Mouse (Mus musculus): ENCODE results near the gene Slc35e4. TPM values are rescaled to one million over a fixed set of nuclear protein-coding genes. Genes with fewer than 3 reads are reported as not detected.
"Not testable (repeated sequence)": the region's sequence is repeated elsewhere in the genome, so short reads cannot be mapped to it uniquely, and the experiment has no call there.

Gene Slc35e4
- polyA plus RNA-seq (2015; fragmentation: Nextera tagmentation; extraction: Ambion mirVana), result 17.9 and 19.4 TPM in 2 replicates

- H3K27ac ChIP-seq, result peak within 1 kb of the TSS; percentile 83
- H3K4me2 ChIP-seq, result peak within 1 kb of the TSS; percentile 97
- no peaks in the 10 kb centered on the region for H3K36me3 ChIP-seq (replicated peaks)
- H3K4me1 ChIP-seq, result peaks cover 46% of the 10 kb centered on the region
- peak within 1 kb of the TSS; percentile 65 for H3K9ac ChIP-seq
- H3K27me3 ChIP-seq (replicated peaks), result 0 out of 2 replicates have a peak, but pooled peaks cover 4% of the 10 kb centered on the region
- peak within 1 kb of the TSS; percentile 73 for H3K4me3 ChIP-seq
- peak; percentile 78 for ATAC-seq (replicated peaks)
- WGBS, result under 1% methylated on average over 27 of the region's 28 CpGs
- H3K9me3 ChIP-seq, result no peaks in the 10 kb centered on the region
Measured at GRCm38 (mm10) chr11:3914109-3914840, at the start of gene Slc35e4. TSS of gene Slc35e4 (minus strand) at chr11:3914664.

DNA sequence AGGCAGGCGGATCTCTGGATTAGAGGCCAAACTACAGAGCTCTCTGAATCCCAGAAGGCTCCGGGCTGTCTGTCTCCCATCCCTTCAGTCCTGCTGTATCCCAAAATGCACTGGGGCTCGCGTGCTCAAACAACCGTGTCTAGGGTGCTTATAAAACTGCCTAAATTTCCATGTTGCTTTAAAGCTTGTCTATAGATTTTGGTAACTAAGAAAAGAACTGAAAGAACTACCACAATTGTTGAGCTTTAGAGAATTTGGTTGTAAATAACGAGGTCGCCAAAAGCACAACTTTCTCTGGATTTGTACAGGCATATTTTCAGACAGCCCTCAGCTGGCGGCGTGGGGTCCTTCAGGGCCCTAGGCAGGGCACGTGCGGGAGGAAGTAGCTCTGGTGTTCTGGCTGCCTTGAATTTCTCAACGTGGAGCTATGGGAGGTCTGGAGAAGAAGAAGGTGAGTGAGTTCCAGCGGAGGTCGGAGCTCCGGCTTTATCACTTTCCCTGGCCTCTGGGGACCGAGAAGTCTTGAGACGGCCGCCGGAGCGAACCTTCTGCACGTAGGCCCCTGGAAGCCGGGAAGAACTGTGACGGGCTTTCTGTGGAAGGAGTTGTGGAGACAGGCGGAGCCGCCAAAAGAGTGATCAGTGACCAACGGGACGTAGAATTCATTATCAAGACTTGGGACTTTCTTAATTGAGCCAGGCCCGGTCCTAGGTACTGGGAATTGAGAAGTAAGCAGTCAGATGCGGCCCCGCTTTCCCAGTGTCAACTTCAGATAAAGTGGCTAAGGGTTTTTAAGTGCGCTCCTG lies 49.3 kb upstream of the Slc35e4 start, which contains the start of gene Pes1:
Pes1 (plus strand) TSS at position 366 of the 806 bp plus-strand sequence.
- WGBS, result under 1% methylated on average over 31 of the region's 31 CpGs
- no peaks in the 10 kb centered on the region for H3K27me3 ChIP-seq (replicated peaks)
- H3K4me1 ChIP-seq, result peaks cover 25% of the 10 kb centered on the region
- H3K4me2 ChIP-seq, result peak within 1 kb of the TSS; percentile 83
- H3K9ac ChIP-seq, result peak within 1 kb of the TSS; percentile 70
- ATAC-seq (replicated peaks), result peak; percentile 95
- peak within 1 kb of the TSS; percentile 82 for H3K4me3 ChIP-seq
- 0 out of 2 replicates have a peak, but pooled peaks cover 7% of the 10 kb centered on the region for H3K36me3 ChIP-seq (replicated peaks)
- H3K9me3 ChIP-seq, result no peaks in the 10 kb centered on the region
- H3K27ac ChIP-seq, result peak within 1 kb of the TSS; percentile 58

DNA sequence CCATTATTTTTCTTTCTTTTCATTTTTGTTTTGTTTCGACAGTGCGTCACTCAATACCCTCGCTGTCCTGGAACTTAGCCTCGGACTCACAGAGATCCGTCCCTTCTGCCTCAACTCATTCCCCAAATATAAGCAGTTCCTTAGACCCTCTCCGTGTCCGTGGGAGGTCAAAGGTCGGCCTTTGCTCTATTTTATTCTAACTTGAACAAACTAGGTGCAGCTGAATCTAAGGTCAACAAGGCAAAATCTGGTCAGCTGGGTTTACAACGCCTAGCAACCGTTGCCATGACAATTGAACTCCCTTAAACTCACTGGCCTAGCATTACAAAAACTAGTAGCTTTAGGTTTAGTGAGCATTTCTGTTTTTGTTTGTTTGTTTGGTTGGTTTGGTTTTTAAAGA lies 48.7 kb upstream of the Slc35e4 start:
- peak overlapping the region; percentile 58; the same call in 1 of the 2 replicates for H3K27ac ChIP-seq

DNA sequence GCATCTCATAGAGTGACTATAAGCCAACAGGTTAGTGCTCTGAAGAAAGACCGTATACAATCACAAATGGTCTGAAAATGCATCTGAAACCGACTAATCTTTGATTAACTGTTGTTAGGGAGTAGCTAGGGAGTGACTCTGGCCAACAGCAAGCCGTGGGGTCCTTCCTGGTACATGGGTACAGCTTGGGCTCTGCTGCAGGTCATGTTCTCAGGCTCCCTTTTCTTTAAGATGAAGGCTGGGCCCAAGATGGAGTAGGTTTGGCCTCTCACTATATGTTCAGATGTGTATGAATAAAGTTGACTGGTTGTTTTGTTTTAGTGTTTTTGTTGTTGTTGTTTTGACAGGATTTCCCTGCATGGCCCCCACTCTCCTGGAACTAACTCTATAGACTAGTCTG lies 47.3 kb upstream of the Slc35e4 start:
- ATAC-seq (replicated peaks), result no peak
- Histone ChIP-seq H3K9ac (no peak overlapping the region), H3K9me3 (no peaks in the 10 kb centered on the region), H3K27ac (no peak overlapping the region), H3K4me1 (peaks cover 24% of the 10 kb centered on the region), H3K4me2 (no peak overlapping the region), H3K4me3 (no peak overlapping the region), H3K36me3 (replicated peaks) (no peaks in the 10 kb centered on the region), H3K27me3 (replicated peaks) (no peaks in the 10 kb centered on the region)
- 63% methylated on average over 3 of the region's 3 CpGs for WGBS

More for the DNA sequence above, 48.7 kb upstream of the Slc35e4 start:
- Histone ChIP-seq H3K36me3 (replicated peaks) (0 out of 2 replicates have a peak, but pooled peaks cover 2% of the 10 kb centered on the region), H3K4me3 (peak overlapping the region; percentile 82), H3K9me3 (no peaks in the 10 kb centered on the region), H3K4me1 (peaks cover 25% of the 10 kb centered on the region), H3K9ac (no peak overlapping the region), H3K4me2 (peak overlapping the region; percentile 83), H3K27me3 (replicated peaks) (no peaks in the 10 kb centered on the region)
- ATAC-seq (replicated peaks), result peak; percentile 40; the same call in 1 of the 2 replicates
- WGBS, result 81% methylated on average over 10 of the region's 10 CpGs

DNA sequence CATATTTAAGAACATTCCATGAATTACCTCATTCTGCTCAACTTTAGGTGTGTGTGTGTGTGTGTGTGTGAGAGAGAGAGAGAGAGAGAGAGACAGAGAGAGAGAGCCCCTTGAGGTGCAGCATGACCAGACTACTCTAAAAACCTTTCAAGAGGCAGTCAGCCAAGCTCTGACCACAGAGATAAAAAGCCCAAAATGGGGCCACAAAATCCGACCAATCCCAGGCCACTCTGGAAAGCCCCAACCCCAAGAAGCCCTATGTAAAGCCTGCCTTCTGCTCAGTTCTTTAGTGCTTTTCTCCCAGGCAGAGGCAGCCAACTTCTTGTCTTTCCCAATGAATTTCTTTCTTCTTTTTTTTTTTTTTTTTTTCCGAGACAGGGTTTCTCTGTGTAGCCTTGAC lies 46.4 kb upstream of the Slc35e4 start:
- H3K27ac ChIP-seq, result no peak overlapping the region
- H3K9ac ChIP-seq, result no peak overlapping the region
- no peaks in the 10 kb centered on the region for H3K9me3 ChIP-seq
- H3K4me2 ChIP-seq, result no peak overlapping the region
- WGBS, result 47% methylated on average over 2 of the region's 2 CpGs
- no peaks in the 10 kb centered on the region for H3K27me3 ChIP-seq (replicated peaks)
- no peak for ATAC-seq (replicated peaks)
- peaks cover 19% of the 10 kb centered on the region for H3K4me1 ChIP-seq
- H3K36me3 ChIP-seq (replicated peaks), result no peaks in the 10 kb centered on the region
- H3K4me3 ChIP-seq, result no peak overlapping the region

- H3K27me3 ChIP-seq (replicated peaks); ATAC-seq (replicated peaks); H3K9ac ChIP-seq; H3K36me3 ChIP-seq (replicated peaks); H3K4me1 ChIP-seq; H3K27ac ChIP-seq; H3K4me3 ChIP-seq; H3K9me3 ChIP-seq; H3K4me2 ChIP-seq: not testable (repeated sequence)
- 74% methylated on average over 4 of the region's 4 CpGs for WGBS
Measured at GRCm38 (mm10) chr11:3955371-3955770, 40.9 kb upstream of the Slc35e4 start.

DNA sequence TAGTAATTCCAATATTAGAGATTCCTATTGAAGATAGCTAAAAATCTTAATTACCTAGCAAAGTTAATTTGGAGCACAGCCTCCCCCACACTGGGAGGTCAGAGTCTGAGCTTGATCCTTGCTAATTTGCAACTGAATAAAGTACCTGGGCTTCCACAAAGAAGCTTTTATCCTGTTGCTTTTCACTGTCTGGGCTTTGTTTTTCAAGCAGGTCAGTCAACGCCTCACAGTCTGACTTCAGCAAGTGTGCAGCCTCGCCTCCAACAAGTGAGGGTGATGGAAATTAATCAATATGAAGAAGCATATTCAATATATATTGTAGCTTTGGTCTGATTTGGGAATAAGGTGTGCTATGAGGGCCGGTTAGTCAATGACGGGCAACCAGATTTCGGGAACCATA lies 40.4 kb upstream of the Slc35e4 start:
- H3K4me1 ChIP-seq; H3K27ac ChIP-seq; H3K4me3 ChIP-seq; ATAC-seq (replicated peaks); H3K36me3 ChIP-seq (replicated peaks); H3K9me3 ChIP-seq; H3K27me3 ChIP-seq (replicated peaks); H3K4me2 ChIP-seq; H3K9ac ChIP-seq: not testable (repeated sequence)
- WGBS, result 79% methylated on average over 5 of the region's 5 CpGs

GRCm38 (mm10) chr11:3946386-3946785 lies 31.9 kb upstream of the Slc35e4 start:
- Histone ChIP-seq H3K9ac (no peak overlapping the region), H3K4me3 (no peak overlapping the region), H3K36me3 (replicated peaks) (no peaks in the 10 kb centered on the region), H3K27ac (no peak overlapping the region), H3K4me2 (no peak overlapping the region), H3K4me1 (no peaks in the 10 kb centered on the region), H3K27me3 (replicated peaks) (no peaks in the 10 kb centered on the region), H3K9me3 (no peaks in the 10 kb centered on the region)
- 12% methylated on average over 1 of the region's 1 CpGs for WGBS
- no peak for ATAC-seq (replicated peaks)

DNA sequence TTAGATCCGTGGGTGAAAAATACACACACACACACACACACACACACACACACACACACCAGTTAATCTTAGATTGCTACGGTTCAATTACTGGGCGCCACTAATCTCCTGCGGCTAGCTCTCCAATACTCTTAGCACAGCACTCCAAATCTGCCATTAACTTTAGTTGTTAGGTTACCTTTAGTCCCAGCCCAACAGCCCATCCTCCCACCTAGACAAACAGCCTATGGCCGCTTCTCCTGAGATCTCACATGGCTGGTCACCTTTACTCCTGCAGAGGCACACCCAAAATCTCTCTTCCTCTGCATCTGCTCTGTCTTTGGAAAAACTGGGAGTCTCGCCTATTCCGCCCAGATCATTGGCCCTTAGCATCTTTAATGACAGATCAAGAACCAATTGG lies 26.9 kb upstream of the Slc35e4 start:
- no peaks in the 10 kb centered on the region for H3K27me3 ChIP-seq (replicated peaks)
- H3K27ac ChIP-seq, result no peak overlapping the region
- no peak overlapping the region for H3K4me2 ChIP-seq
- WGBS, result 82% methylated on average over 7 of the region's 7 CpGs
- no peaks in the 10 kb centered on the region for H3K4me1 ChIP-seq
- no peak overlapping the region for H3K9ac ChIP-seq
- H3K9me3 ChIP-seq, result no peaks in the 10 kb centered on the region
- H3K4me3 ChIP-seq, result no peak overlapping the region
- ATAC-seq (replicated peaks), result no peak
- no peaks in the 10 kb centered on the region for H3K36me3 ChIP-seq (replicated peaks)

- Histone ChIP-seq H3K27ac (no peak overlapping the region), H3K36me3 (replicated peaks) (no peaks in the 10 kb centered on the region), H3K9me3 (no peaks in the 10 kb centered on the region), H3K4me1 (no peaks in the 10 kb centered on the region), H3K9ac (no peak overlapping the region), H3K27me3 (replicated peaks) (no peaks in the 10 kb centered on the region), H3K4me3 (no peak overlapping the region), H3K4me2 (no peak overlapping the region)
- ATAC-seq (replicated peaks), result no peak
- WGBS, result 80% methylated on average over 13 of the region's 13 CpGs
Measured at GRCm38 (mm10) chr11:3937321-3937874, 22.9 kb upstream of the Slc35e4 start.

DNA sequence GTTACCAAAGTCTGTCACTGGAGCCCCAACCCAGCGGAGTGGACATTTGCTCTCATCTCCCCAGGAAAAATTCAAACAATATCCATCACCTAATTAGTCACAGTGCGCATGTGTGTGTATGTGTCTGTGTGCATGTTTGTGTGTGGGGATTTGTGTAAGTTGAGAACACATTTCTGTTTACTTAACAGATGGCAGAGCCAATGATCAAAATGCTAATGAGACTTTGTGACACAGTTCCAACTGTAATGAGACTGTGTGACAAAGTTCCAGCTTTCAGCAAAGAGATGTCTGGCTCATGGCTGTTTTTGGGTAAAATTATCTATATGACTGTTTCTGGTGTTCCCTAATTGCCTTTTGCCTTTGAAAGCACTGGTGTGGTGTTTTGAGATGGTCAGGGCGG lies 21.9 kb upstream of the Slc35e4 start:
- no peak overlapping the region for H3K27ac ChIP-seq
- H3K4me2 ChIP-seq, result no peak overlapping the region
- 92% methylated on average over 3 of the region's 3 CpGs for WGBS

GRCm38 (mm10) chr11:3935135-3935534 lies 20.7 kb upstream of the Slc35e4 start:
- 80% methylated on average over 4 of the region's 4 CpGs for WGBS
- Histone ChIP-seq H3K4me1 (peaks cover 16% of the 10 kb centered on the region), H3K4me2 (no peak overlapping the region), H3K9me3 (no peaks in the 10 kb centered on the region), H3K27ac (no peak overlapping the region), H3K36me3 (replicated peaks) (no peaks in the 10 kb centered on the region), H3K9ac (no peak overlapping the region), H3K4me3 (no peak overlapping the region), H3K27me3 (replicated peaks) (no peaks in the 10 kb centered on the region)
- no peak for ATAC-seq (replicated peaks)

More for the DNA sequence above, 21.9 kb upstream of the Slc35e4 start:
- Histone ChIP-seq H3K27me3 (replicated peaks) (no peaks in the 10 kb centered on the region), H3K4me1 (peaks cover 10% of the 10 kb centered on the region), H3K9ac (no peak overlapping the region), H3K4me3 (no peak overlapping the region), H3K36me3 (replicated peaks) (no peaks in the 10 kb centered on the region), H3K9me3 (no peaks in the 10 kb centered on the region)
- ATAC-seq (replicated peaks), result no peak

Measured in midbrain, embryonic 15.5 days (tissue).